Mouse (Mus musculus) liver, embryonic 14 days (tissue): ENCODE results near the gene Gm9817. TPM values are rescaled to one million over a fixed set of nuclear protein-coding genes. Genes with fewer than 3 reads are reported as not detected.

Experiments
- polyA plus RNA-seq: library from polyadenylated mRNA; depleted of rRNA; stranded (reverse); fragments of >200 nt; gene quantifications from 2 replicates; pipeline ENCODE4 v1.2.3, GENCODE M21; 2012; rRNA removed

The Gm9817 gene
- polyA plus RNA-seq: not detected in 2 replicates

DNA sequence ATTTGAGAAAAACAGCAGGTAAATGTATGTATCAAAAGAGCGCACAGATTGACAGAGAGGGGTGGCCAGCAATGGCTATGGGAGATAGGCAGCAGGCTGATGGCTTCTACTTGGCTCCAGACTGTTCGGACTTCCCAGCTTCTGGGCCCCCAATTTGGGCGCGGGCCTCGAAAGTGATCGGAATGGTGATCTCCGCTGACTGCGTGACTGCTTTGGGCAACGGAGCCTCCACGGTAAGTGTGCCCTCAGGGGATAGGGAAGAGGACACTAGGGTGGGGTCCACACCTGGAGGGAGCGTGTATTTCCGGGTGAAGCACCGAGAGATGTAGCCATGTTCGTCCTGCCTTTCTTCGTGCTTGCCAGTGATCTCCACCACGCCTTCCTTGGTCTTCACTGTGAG is at the start of gene Gm9817:
Gene Gm9817, plus strand, starts transcription at position 301 of the 400 bp plus-strand sequence.

Other genes starting within 250 kb of the Gm9817 start
- gene Dtnbp1, start 76.5 kb upstream of the Gm9817 start, polyA plus RNA-seq: 18.8 and 20.9 TPM in 2 replicates